Mouse (Mus musculus) CH12.LX (cell line): Measurements from ENCODE around the gene Chp1. TPM values are rescaled to one million over a fixed set of nuclear protein-coding genes. Genes with fewer than 3 reads are reported as not detected.
A peak's percentile ranks its signal among the peaks of the same experiment; 100 is the strongest.

ENCODE experiments used
- DNase-seq: peaks from one replicate; pipeline ENCODE4 v3.0.0-alpha.2; 2013; ENCODE audit errors: extremely low read depth
- H3K27ac ChIP-seq: 2 replicates; pipeline ENCODE4 v1.5.1; 2012; ENCODE audit warnings: low read depth, mild to moderate bottlenecking, control low read depth, moderate library complexity; ENCODE audit not compliant: insufficient read depth
- H3K27me3 ChIP-seq: replicated peaks from 2 replicates; pipeline ENCODE3; 2012; ENCODE audit warnings: inconsistent platforms
- H3K36me3 ChIP-seq, 2 experiments: replicated peaks in 1 of 2; 2 replicates each; pipeline versions ENCODE3 to v1.6.1; 2012; ENCODE audit warnings: inconsistent platforms in 1 of 2, low read length in 1 of 2, mild to moderate bottlenecking in 1 of 2, mixed read lengths in 1 of 2, moderate library complexity in 1 of 2; ENCODE audit not compliant: control insufficient read depth in 1 of 2, insufficient read depth in 1 of 2
- H3K4me1 ChIP-seq, 2 experiments: 2 replicates each; pipeline ENCODE4 v1.6.1; 2012; ENCODE audit warnings: inconsistent platforms in 1 of 2, moderate library complexity in 1 of 2; ENCODE audit not compliant: insufficient read depth in 2 of 2, control insufficient read depth in 1 of 2
- H3K4me2 ChIP-seq: 2 replicates; pipeline ENCODE4 v1.6.1; 2012; ENCODE audit warnings: low read depth, mild to moderate bottlenecking, control low read depth; ENCODE audit not compliant: poor library complexity, insufficient read depth, severe bottlenecking
- H3K4me3 ChIP-seq, 3 experiments: fragments of 150-350 bp in 1 of 3; sonication (generic) in 1 of 3; replicated peaks in 1 of 3; 2 replicates each; pipeline versions ENCODE3 to v1.5.1; 2011 to 2012; ENCODE audit warnings: low read depth in 2 of 3, low read length in 2 of 3, mild to moderate bottlenecking in 2 of 3, moderate library complexity in 2 of 3, control low read depth in 1 of 3, improper control_type of control experiment in 1 of 3, inconsistent platforms in 1 of 3, mixed read lengths in 1 of 3; ENCODE audit not compliant: poor library complexity in 1 of 3
- H3K79me2 ChIP-seq: replicated peaks from 2 replicates; pipeline ENCODE4 v1.6.1; 2012; ENCODE audit warnings: mild to moderate bottlenecking, moderate library complexity; ENCODE audit not compliant: control insufficient read depth, poor library complexity, insufficient read depth, severe bottlenecking; ENCODE audit errors: extremely low read depth
- H3K9ac ChIP-seq: 2 replicates; pipeline ENCODE4 v1.6.1; 2012; ENCODE audit warnings: low read depth, mild to moderate bottlenecking, control low read depth, moderate library complexity; ENCODE audit not compliant: insufficient read depth
- H3K9me3 ChIP-seq: replicated peaks from 2 replicates; pipeline ENCODE3; 2012; ENCODE audit warnings: low read length, inconsistent platforms, mixed read lengths
- BHLHE40 ChIP-seq: IDR thresholded peaks from 2 replicates; pipeline ENCODE4 v1.6.1; 2011; ENCODE audit warnings: mild to moderate bottlenecking, low read depth, low read length, improper control_type of control experiment
- CHD1 ChIP-seq: IDR thresholded peaks from 2 replicates; pipeline ENCODE4 v1.6.1; 2012; ENCODE audit warnings: low read depth, low read length, improper control_type of control experiment, inconsistent platforms
- E2F4 ChIP-seq: IDR thresholded peaks from 2 replicates; pipeline ENCODE4 v1.6.1; 2011; ENCODE audit warnings: low read depth, low read length, improper control_type of control experiment; ENCODE audit not compliant: insufficient replicate concordance
- GABPA ChIP-seq: IDR thresholded peaks from 2 replicates; pipeline ENCODE4 v1.6.1; 2012; ENCODE audit warnings: low read depth, low read length, improper control_type of control experiment, inconsistent platforms; ENCODE audit not compliant: insufficient replicate concordance
- HCFC1 ChIP-seq: IDR thresholded peaks from 2 replicates; pipeline ENCODE4 v1.6.1; 2012; ENCODE audit warnings: low read depth, mild to moderate bottlenecking, inconsistent platforms, low read length, improper control_type of control experiment
- IRF4 ChIP-seq: IDR thresholded peaks from 2 replicates; pipeline ENCODE4 v1.6.1; 2014; ENCODE audit warnings: low read depth, mild to moderate bottlenecking, inconsistent platforms, low read length, improper control_type of control experiment
- JUN ChIP-seq: IDR thresholded peaks from 2 replicates; pipeline ENCODE4 v1.6.1; 2011; ENCODE audit warnings: low read depth, mild to moderate bottlenecking, low read length, improper control_type of control experiment, moderate library complexity; ENCODE audit not compliant: insufficient read depth
- MAX ChIP-seq: IDR thresholded peaks from 2 replicates; pipeline ENCODE4 v1.6.1; 2011; ENCODE audit warnings: low read length, improper control_type of control experiment
- MAZ ChIP-seq: IDR thresholded peaks from 2 replicates; pipeline ENCODE4 v1.6.1; 2012; ENCODE audit warnings: low read depth, mild to moderate bottlenecking, inconsistent platforms, low read length, improper control_type of control experiment, moderate library complexity
- MEF2A ChIP-seq: IDR thresholded peaks from 2 replicates; pipeline ENCODE4 v1.6.1; 2014; ENCODE audit warnings: low read depth, mild to moderate bottlenecking, inconsistent platforms, low read length, improper control_type of control experiment, borderline replicate concordance
- MYC ChIP-seq: IDR thresholded peaks from 2 replicates; pipeline ENCODE4 v1.6.1; 2011; ENCODE audit warnings: low read depth, mild to moderate bottlenecking, improper control_type of control experiment, low read length
- POLR2A ChIP-seq: IDR thresholded peaks from 2 replicates; pipeline ENCODE4 v1.6.1; 2011; ENCODE audit warnings: low read depth, mild to moderate bottlenecking, improper control_type of control experiment, low read length
- POLR2AphosphoS2 ChIP-seq: IDR thresholded peaks from 2 replicates; pipeline ENCODE4 v1.6.1; 2011; ENCODE audit warnings: low read depth, low read length, improper control_type of control experiment
- RCOR1 ChIP-seq: conservative IDR thresholded peaks from 2 replicates; pipeline ENCODE4 v1.6.1; 2012; ENCODE audit warnings: low read depth, mild to moderate bottlenecking, inconsistent platforms, low read length, improper control_type of control experiment
- ZKSCAN1 ChIP-seq: IDR thresholded peaks from 2 replicates; pipeline ENCODE4 v1.6.1; 2012; ENCODE audit warnings: low read depth, inconsistent platforms, low read length, improper control_type of control experiment, borderline replicate concordance
- dilution Hi-C: fragments of 300-500 bp; cut with MboI; formaldehyde crosslinking; loops from 2 replicates; pipeline ENCODE4 v1.14.3; 2020; ENCODE audit warnings: low sequenced_read_pairs; ENCODE audit not compliant: extremely low pct_unique_long_range_greater_than_20kb, extremely low pct_ligation_motif_present
- in situ Hi-C: fragments of 300-500 bp; cut with MboI; formaldehyde crosslinking; loops from 3 replicates; pipeline ENCODE4 v1.14.3; 2019; ENCODE audit warnings: low sequenced_read_pairs, low pct_ligation_motif_present, low pct_unique_long_range_greater_than_20kb, mixed read lengths
- polyA plus RNA-seq: library from polyadenylated mRNA; unstranded; fragments of >175 nt; gene quantifications from 2 replicates; pipeline ENCODE4 v1.2.1, GENCODE M21; 2012; ENCODE audit warnings: low read depth; ENCODE audit not compliant: insufficient read length
- total RNA-seq, 2 experiments: library from RNA; depleted of rRNA; stranded (reverse); fragments of 300-350 nt in 1 of 2; fragments of >200 nt in 1 of 2; gene quantifications; 2 replicates each; pipeline ENCODE4 v1.2.3; 2012 to 2014

Chp1 gene
- total and polyA plus RNA-seq, 3 experiments = 29.9 to 55.9 (median 47.9) TPM

DNA sequence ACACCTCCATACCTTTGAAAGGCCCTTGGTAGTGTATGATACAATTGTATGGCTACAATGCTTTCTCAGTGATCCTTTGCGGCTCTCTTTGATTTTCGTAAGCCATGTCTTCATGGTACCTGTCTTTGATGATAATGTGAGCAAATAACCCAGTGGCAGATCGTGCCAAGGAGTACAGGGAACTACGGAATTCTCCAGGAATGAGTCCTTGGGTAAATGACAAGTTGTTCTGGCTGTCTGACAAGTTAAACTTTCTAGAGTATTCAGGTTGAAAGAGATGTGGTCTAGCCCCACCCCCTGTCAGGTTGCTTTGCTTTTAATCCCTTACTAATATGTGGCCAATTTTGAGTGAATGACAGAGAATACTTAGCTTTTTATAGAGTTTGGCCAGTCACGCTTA lies 1.2 kb downstream of the Chp1 start:
- Histone ChIP-seq H3K27ac (no peak overlapping the region), H3K36me3 (peaks cover 0 to 6% of the 10 kb centered on the region in 2 experiments), H3K79me2 (no peaks in the 10 kb centered on the region; the same call in none of the 2 replicates), H3K4me2 (peak overlapping the region; percentile 97; the same call in 1 of the 2 replicates), H3K9me3 (no peaks in the 10 kb centered on the region), H3K9ac (peak overlapping the region; percentile 61; the same call in 1 of the 2 replicates), H3K27me3 (no peaks in the 10 kb centered on the region), H3K4me3 (peak overlapping the region in 1 of 3 experiments; percentile 76), H3K4me1 (peaks cover 0 to 11% of the 10 kb centered on the region in 2 experiments; a peak in 2 of 4 replicates)
- DNase-seq = no peak
- dilution Hi-C loops (no loop called here), in situ Hi-C loops (loop anchor here (5.0 kb wide), 1 partner anchor 34 kb away; no protein-coding TSS in a partner anchor)
- TF ChIP-seq RCOR1 = no peak
- TF ChIP-seq POLR2AphosphoS2 = no peak
- TF ChIP-seq IRF4 = no peak
- no peak for TF ChIP-seq POLR2A
- no peak for TF ChIP-seq MAX

DNA sequence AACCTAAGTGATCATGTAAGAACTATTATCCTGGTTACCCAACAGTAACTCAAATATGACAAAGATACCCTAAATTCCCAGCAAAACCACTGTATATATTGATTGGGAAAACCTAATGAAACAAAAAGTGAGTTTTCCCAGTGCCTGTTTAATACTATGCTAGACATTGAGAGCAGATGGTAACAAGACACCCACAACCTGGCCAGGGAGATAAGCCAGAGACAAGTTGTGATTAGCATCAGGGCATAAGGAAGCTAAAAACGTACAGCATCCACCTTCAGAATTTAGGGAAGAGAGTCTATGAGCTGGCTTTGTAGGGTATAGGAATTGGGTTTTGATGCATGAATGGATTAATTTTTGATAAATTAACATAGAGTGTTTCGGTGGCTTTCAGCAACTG lies 2.2 kb downstream of the Chp1 start:
- H3K27ac ChIP-seq = no peak overlapping the region
- in situ Hi-C loops = loop anchor here (5.0 kb wide), 1 partner anchor 33 kb away; no protein-coding TSS in a partner anchor
- dilution Hi-C loops = no loop called here
- no peak overlapping the region for H3K9ac ChIP-seq
- peaks cover 0 to 6% of the 10 kb centered on the region in 2 experiments for H3K36me3 ChIP-seq
- no peak overlapping the region for H3K4me3 ChIP-seq
- peaks cover 0 to 11% of the 10 kb centered on the region in 2 experiments; a peak in 2 of 4 replicates for H3K4me1 ChIP-seq
- H3K79me2 ChIP-seq = peaks cover 4% of the 10 kb centered on the region
- H3K27me3 ChIP-seq = no peaks in the 10 kb centered on the region
- DNase-seq = no peak
- no peak for TF ChIP-seq BHLHE40
- TF ChIP-seq CHD1 = no peak
- no peak for TF ChIP-seq MEF2A
- TF ChIP-seq MAZ = no peak
- no peak for TF ChIP-seq E2F4
- no peak for TF ChIP-seq JUN
- no peak for TF ChIP-seq HCFC1
- no peak for TF ChIP-seq MYC
- TF ChIP-seq GABPA = no peak
- TF ChIP-seq ZKSCAN1 = no peak
- TF ChIP-seq POLR2A = no peak
- TF ChIP-seq MAX = no peak
- H3K4me2 ChIP-seq = no peak overlapping the region
- H3K9me3 ChIP-seq = no peaks in the 10 kb centered on the region
